Mouse (Mus musculus) limb, embryonic 14.5 days (tissue): Measurements from ENCODE around the gene Ano4. TPM values are rescaled to one million over a fixed set of nuclear protein-coding genes. Genes with fewer than 3 reads are reported as not detected.

ENCODE experiments used
- ATAC-seq: fragments of 200-750 bp; cut with Nextera tagmentation; 2 replicates; pipeline ENCODE4 v1.8.0; 2017; ENCODE audit warnings: low read depth, moderate number of reproducible peaks, moderate TSS enrichment; ENCODE audit not compliant: low FRiP score
- DNase-seq: peaks from one replicate; pipeline ENCODE4 v3.0.0-alpha.2; 2015; ENCODE audit warnings: low spot score
- H3K27ac ChIP-seq: fragments of 300-500 bp; sonication (generic); replicated peaks from 2 replicates; pipeline ENCODE4 v1.5.1; 2014; ENCODE audit warnings: low read depth, mild to moderate bottlenecking, low read length, moderate library complexity, mixed read lengths
- H3K27me3 ChIP-seq: fragments of 300-500 bp; sonication (generic); 2 replicates; pipeline ENCODE4 v1.6.1; 2014; ENCODE audit warnings: low read length, mixed read lengths; ENCODE audit not compliant: control insufficient read depth, insufficient read depth
- H3K36me3 ChIP-seq: fragments of 300-500 bp; sonication (generic); 2 replicates; pipeline ENCODE4 v1.6.1; 2014; ENCODE audit warnings: mild to moderate bottlenecking, low read length, moderate library complexity, mixed read lengths; ENCODE audit not compliant: control insufficient read depth, insufficient read depth
- H3K4me1 ChIP-seq: fragments of 300-500 bp; sonication (generic); 2 replicates; pipeline ENCODE4 v1.6.1; 2014; ENCODE audit warnings: antibody characterized with exemption, low read length, mixed read lengths; ENCODE audit not compliant: control insufficient read depth, insufficient read depth
- H3K4me2 ChIP-seq: fragments of 300-500 bp; sonication (generic); replicated peaks from 2 replicates; pipeline ENCODE4 v1.6.1; 2014; ENCODE audit warnings: low read depth, mild to moderate bottlenecking, low read length, moderate library complexity; ENCODE audit not compliant: severe bottlenecking
- H3K4me3 ChIP-seq: fragments of 300-500 bp; sonication (generic); replicated peaks from 2 replicates; pipeline ENCODE4 v1.5.1; 2014; ENCODE audit warnings: low read length
- H3K9ac ChIP-seq: fragments of 300-500 bp; sonication (generic); 2 replicates; pipeline ENCODE4 v1.6.1; 2014; ENCODE audit warnings: mild to moderate bottlenecking, low read depth, low read length, moderate library complexity; ENCODE audit not compliant: severe bottlenecking
- H3K9me3 ChIP-seq: fragments of 300-500 bp; sonication (generic); 2 replicates; pipeline ENCODE4 v1.6.1; 2016; ENCODE audit warnings: low read length; ENCODE audit not compliant: control insufficient read depth
- POLR2A ChIP-seq: fragments of 200-500 bp; IDR thresholded peaks from 2 replicates; pipeline ENCODE4 v1.8.0; 2012; ENCODE audit warnings: inconsistent platforms, mild to moderate bottlenecking, moderate library complexity, borderline replicate concordance; ENCODE audit not compliant: insufficient read depth, insufficient read length; ENCODE audit errors: extremely low read depth
- WGBS: fragments of 180-500 bp; shearing (Covaris S2); extraction: QIAGEN DNeasy Blood & Tissue Kit; methylation state at CpG from one replicate; pipeline ENCODE4 v1.1.7; 2014; 5-methylcytosine and 5-hydroxymethylcytosine counted together
- polyA plus RNA-seq, 2 experiments: library from polyadenylated mRNA; depleted of rRNA in 1 of 2; stranded (reverse) in 1 of 2; unstranded in 1 of 2; fragments of >200 nt; fragmentation: Nextera tagmentation in 1 of 2; extraction: Ambion mirVana in 1 of 2; gene quantifications; 2 replicates each; pipeline versions ENCODE4 v1.2.1 to v1.2.3; 2012 to 2014

Gene Ano4
- polyA plus RNA-seq, 2 experiments: 0.50 to 1.0 TPM

DNA sequence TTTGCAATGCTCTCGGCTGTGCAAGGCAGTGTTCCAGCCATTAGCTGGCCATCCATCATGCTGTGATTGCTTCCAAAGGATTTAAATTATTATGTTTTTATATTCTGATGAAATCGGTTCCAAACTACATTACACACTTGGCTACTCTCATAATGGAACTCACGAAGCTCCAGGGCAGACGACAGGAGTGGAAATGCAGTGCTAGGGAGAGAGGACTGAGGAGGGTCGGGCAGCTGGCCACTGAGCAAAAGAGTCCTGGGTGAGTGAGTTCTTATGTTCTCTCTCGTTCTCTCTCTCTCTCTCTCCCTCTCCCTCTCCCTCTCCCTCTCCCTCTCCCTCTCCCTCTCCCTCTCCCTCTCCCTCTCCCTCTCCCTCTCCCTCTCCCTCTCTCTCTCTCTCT lies 357.6 kb downstream of the Ano4 start:
- Histone ChIP-seq H3K36me3 (no peaks in the 10 kb centered on the region), H3K4me1 (no peaks in the 10 kb centered on the region), H3K27me3 (no peaks in the 10 kb centered on the region), H3K4me3 (no peak overlapping the region), H3K9ac (no peak overlapping the region), H3K4me2 (no peak overlapping the region), H3K9me3 (no peaks in the 10 kb centered on the region), H3K27ac (no peak overlapping the region)
- 61% methylated on average over 6 of the region's 6 CpGs for WGBS
- DNase-seq (no peak), ATAC-seq (no peak)
- TF ChIP-seq POLR2A: no peak

DNA sequence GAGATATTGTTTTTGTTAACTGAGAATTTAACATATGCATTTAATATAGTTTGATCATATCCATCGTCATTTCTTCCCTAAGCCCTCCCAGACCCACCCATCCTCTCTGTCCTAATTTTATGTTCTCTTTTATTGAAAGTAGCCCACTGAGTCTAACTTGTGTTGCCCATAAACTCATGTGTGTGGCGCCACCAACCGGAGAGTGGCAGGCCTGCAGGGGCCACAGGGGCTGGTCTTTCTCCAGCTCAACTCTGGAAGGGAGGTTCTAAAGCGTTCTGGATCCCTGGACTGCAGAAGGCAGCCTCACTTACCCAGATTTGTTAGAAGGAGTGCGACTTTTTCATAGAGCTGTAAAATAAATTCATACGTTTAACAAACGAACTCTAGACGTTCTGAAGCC lies 361.1 kb downstream of the Ano4 start:
- no peak overlapping the region for H3K4me2 ChIP-seq

DNA sequence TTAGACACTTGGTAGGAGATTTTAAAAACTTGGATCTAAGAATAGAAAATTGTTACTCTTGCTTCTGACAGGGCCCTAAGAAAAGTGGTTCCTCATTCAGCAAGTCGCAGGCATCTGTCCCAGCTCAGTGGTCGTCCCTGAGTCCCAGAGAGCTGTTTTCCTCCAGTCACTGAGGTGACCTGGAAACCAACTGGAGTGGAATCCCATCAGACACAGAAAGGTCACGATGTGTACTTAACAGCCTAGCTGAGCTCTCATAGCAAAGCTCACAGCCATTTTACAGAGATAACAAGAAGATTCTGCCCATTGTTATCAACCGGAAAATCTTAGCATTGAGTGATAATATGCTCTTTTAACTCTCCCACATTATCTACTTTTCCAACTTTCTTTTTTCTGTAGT lies 365.1 kb downstream of the Ano4 start:
- Histone ChIP-seq H3K36me3 (no peaks in the 10 kb centered on the region), H3K27me3 (no peaks in the 10 kb centered on the region), H3K4me3 (no peak overlapping the region), H3K9me3 (no peaks in the 10 kb centered on the region), H3K4me1 (no peaks in the 10 kb centered on the region), H3K4me2 (no peak overlapping the region), H3K27ac (no peak overlapping the region), H3K9ac (no peak overlapping the region)
- ATAC-seq (no peak), DNase-seq (no peak)
- TF ChIP-seq POLR2A: no peak
- WGBS: 81% methylated on average over 4 of the region's 4 CpGs

More for the DNA sequence above, 361.1 kb downstream of the Ano4 start:
- Histone ChIP-seq H3K36me3 (no peaks in the 10 kb centered on the region), H3K9ac (no peak overlapping the region), H3K4me1 (no peaks in the 10 kb centered on the region), H3K9me3 (no peaks in the 10 kb centered on the region), H3K4me3 (no peak overlapping the region), H3K27ac (no peak overlapping the region), H3K27me3 (no peaks in the 10 kb centered on the region)
- 19% methylated on average over 8 of the region's 8 CpGs for WGBS
- no peak for TF ChIP-seq POLR2A
- no peak for ATAC-seq
- DNase-seq: no peak

DNA sequence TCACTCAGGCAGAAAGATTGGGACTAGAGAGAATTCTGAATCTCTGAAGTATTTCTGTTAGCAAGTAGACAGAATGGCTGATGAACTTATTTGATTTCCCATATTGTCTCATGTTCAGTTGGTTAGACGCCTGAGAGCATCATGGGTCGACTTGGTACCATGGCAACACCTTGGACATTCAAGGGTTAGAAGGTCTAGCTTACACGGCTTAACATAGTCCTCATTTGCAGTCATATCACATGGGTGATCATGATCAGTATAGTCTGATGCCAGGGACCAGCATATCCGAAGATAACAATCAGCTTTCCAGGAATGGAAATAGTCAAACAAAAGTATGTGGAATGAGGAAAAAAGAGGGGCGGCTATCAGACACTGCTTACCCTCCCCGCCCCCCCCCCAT lies 365.6 kb downstream of the Ano4 start:
- TF ChIP-seq POLR2A: no peak
- WGBS: 78% methylated on average over 6 of the region's 6 CpGs
- no peak overlapping the region for H3K4me3 ChIP-seq
- ATAC-seq: no peak
- H3K4me2 ChIP-seq: no peak overlapping the region
- H3K4me1 ChIP-seq: no peaks in the 10 kb centered on the region
- no peak for DNase-seq
- no peaks in the 10 kb centered on the region for H3K36me3 ChIP-seq
- no peak overlapping the region for H3K9ac ChIP-seq
- no peaks in the 10 kb centered on the region for H3K27me3 ChIP-seq
- no peaks in the 10 kb centered on the region for H3K9me3 ChIP-seq
- H3K27ac ChIP-seq: no peak overlapping the region

DNA sequence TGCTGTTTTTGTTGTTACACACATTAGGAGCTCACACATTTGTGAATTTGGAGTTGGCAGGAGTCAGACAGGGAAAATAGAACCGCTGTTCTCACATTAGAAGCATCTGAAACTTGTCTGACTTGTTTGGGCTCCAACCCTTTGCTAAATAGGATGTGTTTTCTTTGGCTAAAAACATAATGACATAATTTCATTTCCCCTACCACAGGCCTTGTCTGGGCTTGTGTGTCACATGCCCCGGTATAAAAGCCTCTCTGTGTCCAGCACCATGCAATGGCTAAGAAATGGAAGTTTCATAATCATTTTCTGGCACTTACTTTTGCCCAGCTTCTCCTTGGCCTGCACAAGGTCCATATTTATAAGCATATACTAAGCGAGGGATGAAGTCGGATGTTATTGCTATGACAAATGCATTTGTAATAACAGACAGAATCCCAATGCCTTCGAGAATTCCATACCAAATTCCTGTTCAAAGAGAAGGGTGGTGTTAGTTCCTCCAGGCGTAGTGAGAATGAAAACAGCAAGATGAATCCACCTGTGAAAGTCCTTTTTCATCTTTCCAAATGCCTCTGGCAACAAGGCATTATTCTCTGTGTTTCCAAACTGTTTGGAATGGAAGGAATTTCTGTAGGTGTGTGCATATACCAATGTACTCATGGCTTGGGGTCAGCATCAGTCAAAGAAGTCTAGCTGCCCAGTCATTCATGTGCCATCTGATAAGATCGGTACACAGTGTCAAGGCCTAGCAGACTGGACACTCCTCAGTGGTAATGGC lies 373.4 kb downstream of the Ano4 start:
- Histone ChIP-seq H3K27me3 (no peaks in the 10 kb centered on the region), H3K4me2 (no peak overlapping the region), H3K36me3 (no peaks in the 10 kb centered on the region), H3K27ac (no peak overlapping the region), H3K9me3 (no peaks in the 10 kb centered on the region), H3K4me3 (no peak overlapping the region), H3K4me1 (no peaks in the 10 kb centered on the region), H3K9ac (no peak overlapping the region)
- no peak for ATAC-seq
- DNase-seq: no peak
- WGBS: 63% methylated on average over 7 of the region's 7 CpGs
- TF ChIP-seq POLR2A: no peak

DNA sequence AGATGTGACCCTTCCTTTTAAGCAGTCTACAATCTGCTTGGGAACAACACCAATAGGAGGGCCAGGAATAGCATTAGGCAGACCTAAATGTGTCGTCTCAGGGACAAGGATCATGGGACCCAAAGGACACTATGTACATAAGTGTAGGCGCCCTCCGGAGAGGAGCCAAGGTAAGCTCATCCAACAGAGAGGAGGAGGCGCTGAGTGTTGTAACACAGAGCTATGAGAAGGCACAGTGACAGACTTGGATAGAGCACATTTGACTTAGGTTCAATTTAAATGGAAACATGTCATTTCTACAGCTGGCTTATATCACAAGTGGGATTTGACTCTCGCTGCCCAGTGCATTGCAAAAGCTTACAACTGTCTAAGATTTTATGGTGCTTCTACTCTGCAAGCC lies 376.0 kb downstream of the Ano4 start:
- H3K4me1 ChIP-seq: no peaks in the 10 kb centered on the region
- ATAC-seq: no peak
- no peak overlapping the region for H3K9ac ChIP-seq
- no peaks in the 10 kb centered on the region for H3K27me3 ChIP-seq
- 90% methylated on average over 5 of the region's 5 CpGs for WGBS
- H3K4me2 ChIP-seq: no peak overlapping the region
- DNase-seq: no peak
- H3K27ac ChIP-seq: no peak overlapping the region
- TF ChIP-seq POLR2A: no peak
- H3K9me3 ChIP-seq: no peaks in the 10 kb centered on the region
- H3K4me3 ChIP-seq: no peak overlapping the region
- no peaks in the 10 kb centered on the region for H3K36me3 ChIP-seq
